Mouse (Mus musculus) fibroblast of lung, adult 2 months (primary cell): ENCODE results near the gene Trf.
"Not testable (repeated sequence)": the region's sequence is repeated elsewhere in the genome, so short reads cannot be mapped to it uniquely, and the experiment has no call there.

Experiments used
- DNase-seq: peaks from one replicate; pipeline ENCODE4 v3.0.0-alpha.2; 2011; ENCODE audit warnings: low read depth

Trf gene

GRCm38 (mm10) chr9:103224721-103225120 is 5.5 kb downstream of the Trf start:
- DNase-seq, result no peak

- DNase-seq, result no peak
Observed at GRCm38 (mm10) chr9:103214281-103214680, 16.0 kb downstream of the Trf start.

- no peak for DNase-seq
Observed at GRCm38 (mm10) chr9:103213631-103214030, 16.6 kb downstream of the Trf start.

- no peak for DNase-seq
Observed at GRCm38 (mm10) chr9:103212654-103213420, 17.4 kb downstream of the Trf start.

- DNase-seq, result no peak
Observed at GRCm38 (mm10) chr9:103208802-103209423, 21.3 kb downstream of the Trf start.

GRCm38 (mm10) chr9:103207846-103208245 is 22.4 kb downstream of the Trf start:
- peak; percentile 72 for DNase-seq

- no peak for DNase-seq
Observed at GRCm38 (mm10) chr9:103205786-103206185, 24.5 kb downstream of the Trf start.

- DNase-seq, result peak; percentile 67
Observed at GRCm38 (mm10) chr9:103201561-103202260, 28.5 kb downstream of the Trf start, which contains the start of gene Srprb. TSS of gene Srprb (minus strand) at chr9:103202137.

- DNase-seq, result no peak
Observed at GRCm38 (mm10) chr9:103188416-103188815, 41.8 kb downstream of the Trf start.

- no peak for DNase-seq
Observed at GRCm38 (mm10) chr9:103186747-103187146, 43.5 kb downstream of the Trf start.

GRCm38 (mm10) chr9:103185946-103186345 is 44.3 kb downstream of the Trf start:
- DNase-seq, result no peak

GRCm38 (mm10) chr9:103184855-103185254 is 45.4 kb downstream of the Trf start:
- no peak for DNase-seq

GRCm38 (mm10) chr9:103181886-103182285 is 48.4 kb downstream of the Trf start:
- DNase-seq, result no peak

GRCm38 (mm10) chr9:103180807-103181565 is 49.3 kb downstream of the Trf start:
- peak; percentile 24 for DNase-seq

GRCm38 (mm10) chr9:103180303-103180702 is 49.9 kb downstream of the Trf start:
- peak; percentile 27 for DNase-seq

- DNase-seq, result no peak
Observed at GRCm38 (mm10) chr9:103175692-103176091, 54.6 kb downstream of the Trf start.

- DNase-seq, result no peak
Observed at GRCm38 (mm10) chr9:103174771-103175519, 55.3 kb downstream of the Trf start.

GRCm38 (mm10) chr9:103168771-103169170 is 61.5 kb downstream of the Trf start:
- DNase-seq, result no peak

GRCm38 (mm10) chr9:103168046-103168445 is 62.2 kb downstream of the Trf start:
- no peak for DNase-seq

GRCm38 (mm10) chr9:103163806-103164205 is 66.4 kb downstream of the Trf start:
- DNase-seq, result no peak

GRCm38 (mm10) chr9:103155158-103155557 is 75.1 kb downstream of the Trf start:
- not testable (repeated sequence) for DNase-seq
